22 mouse cellular contexts compared by ENCODE assay signal in the genomic region with DNA sequence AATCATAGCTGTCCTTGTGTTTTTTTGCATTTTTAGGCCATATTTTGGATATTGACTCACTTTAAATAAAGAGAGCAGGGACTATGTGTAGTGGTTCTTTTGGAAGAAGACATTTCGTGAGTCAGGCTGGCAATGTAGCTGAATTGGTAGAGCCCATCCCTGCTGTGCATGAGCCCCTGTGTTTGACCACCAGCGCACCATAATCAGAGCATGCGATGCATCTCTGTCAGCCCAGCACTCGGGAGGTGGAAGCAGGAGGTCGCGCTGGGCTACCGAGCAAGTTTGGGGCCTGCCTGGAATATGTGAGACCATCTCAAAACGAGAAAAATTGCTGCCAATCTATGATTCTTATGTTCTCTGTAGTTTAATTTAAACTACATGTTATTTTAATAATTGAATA.
DNase-seq lines count a peak whose midpoint lies in the region; ATAC-seq and TF ChIP-seq lines count a peak whose summit lies in the region.
"Had no signal": no experiment of that assay in that cellular context is flagged by ENCODE, and none has a peak within 500 bp of the region (broad histone marks: within the 10 kb centered on the region; RNA-seq: fewer than 3 reads in every experiment).

No protein-coding gene starts in this region.

- H3K9ac ChIP-seq in heart, adult 2 months (ENCODE audit: low read depth, low read length): no peak overlapping the region
- H3K9ac ChIP-seq in midbrain, embryonic 11.5 days (ENCODE audit: low read length): no peak overlapping the region
- no peak overlapping the region for H3K9ac ChIP-seq in midbrain, embryonic 13.5 days (replicated peaks)

- H3K4me3 ChIP-seq in heart, adult 2 months: no peak overlapping the region
- no peak overlapping the region for H3K4me3 ChIP-seq in heart, embryonic 10.5 days
- no peak overlapping the region for H3K4me3 ChIP-seq in midbrain, embryonic 11.5 days (ENCODE audit: low read depth, low read length)
- H3K4me3 ChIP-seq in midbrain, embryonic 13.5 days (replicated peaks): no peak overlapping the region
- H3K4me3 ChIP-seq in testis, adult 2 months (ENCODE audit: control insufficient read depth, low read depth, low read length): peak overlapping the region; percentile 13

- no peak for TF ChIP-seq CTCF in heart, adult 2 months (IDR thresholded peaks at IDR 0.05)
- TF ChIP-seq CTCF in testis, adult 2 months (IDR thresholded peaks at IDR 0.05; ENCODE audit: control insufficient read depth, insufficient read depth, insufficient replicate concordance, low read depth, low read length): no peak

- no peak overlapping the region for H3K27ac ChIP-seq in heart, adult 2 months
- H3K27ac ChIP-seq in heart, embryonic 10.5 days: no peak overlapping the region
- H3K27ac ChIP-seq in midbrain, embryonic 11.5 days (ENCODE audit: low read depth, low read length): no peak overlapping the region
- H3K27ac ChIP-seq in midbrain, embryonic 13.5 days: no peak overlapping the region
- no peak overlapping the region for H3K27ac ChIP-seq in testis, adult 2 months (ENCODE audit: control insufficient read depth, insufficient read depth, low read depth, low read length)

- H3K27me3 ChIP-seq in heart, adult 2 months (ENCODE audit: control insufficient read depth, insufficient read depth, low read length): no peaks in the 10 kb centered on the region
- no peaks in the 10 kb centered on the region for H3K27me3 ChIP-seq in heart, embryonic 10.5 days (ENCODE audit: insufficient read depth, poor library complexity, severe bottlenecking)
- no peaks in the 10 kb centered on the region for H3K27me3 ChIP-seq in midbrain, embryonic 11.5 days (ENCODE audit: control insufficient read depth, insufficient read depth, low read length)
- no peaks in the 10 kb centered on the region for H3K27me3 ChIP-seq in midbrain, embryonic 13.5 days
- no peaks in the 10 kb centered on the region for H3K27me3 ChIP-seq in testis, adult 2 months (ENCODE audit: control insufficient read depth, insufficient read depth, low read length)
- H3K27me3 ChIP-seq: CH12.LX, Patski had no signal

- H3K36me3 ChIP-seq in heart, adult 2 months (ENCODE audit: control insufficient read depth, insufficient read depth, low read length): no peaks in the 10 kb centered on the region
- H3K36me3 ChIP-seq in heart, embryonic 10.5 days: peaks cover 10% of the 10 kb centered on the region; the same call in 1 of the 2 replicates
- no peaks in the 10 kb centered on the region for H3K36me3 ChIP-seq in midbrain, embryonic 11.5 days (ENCODE audit: control insufficient read depth, insufficient read depth, low read length)
- peaks cover 4% of the 10 kb centered on the region for H3K36me3 ChIP-seq in midbrain, embryonic 13.5 days
- no peaks in the 10 kb centered on the region; the same call in 1 of the 2 replicates for H3K36me3 ChIP-seq in testis, adult 2 months (ENCODE audit: control insufficient read depth, insufficient read depth, low read length)

- H3K9me3 ChIP-seq in heart, embryonic 10.5 days: no peaks in the 10 kb centered on the region
- H3K9me3 ChIP-seq in midbrain, embryonic 11.5 days (ENCODE audit: control insufficient read depth, low read length): no peaks in the 10 kb centered on the region
- no peaks in the 10 kb centered on the region for H3K9me3 ChIP-seq in midbrain, embryonic 13.5 days
- H3K9me3 ChIP-seq: G1E had no signal

- WGBS in heart, adult 2 months: 96% methylated on average over 8 of the region's 8 CpGs
- WGBS in heart, embryonic 10.5 days: 94% methylated on average over 8 of the region's 8 CpGs
- WGBS in midbrain, embryonic 11.5 days: 91% methylated on average over 8 of the region's 8 CpGs
- 91% methylated on average over 8 of the region's 8 CpGs for WGBS in midbrain, embryonic 13.5 days

- DNase-seq in heart, adult 11 months: peak; percentile 85
- DNase-seq in heart, adult 2 months: no peak
- peak; percentile 62 for DNase-seq in heart, embryonic 10.5 days (ENCODE audit: low spot score)
- no peak for DNase-seq in heart, adult 18-20 months
- DNase-seq in midbrain, embryonic 11.5 days (ENCODE audit: low spot score, missing footprints): peak; percentile 53
- DNase-seq in testis, postnatal 14 days (ENCODE audit: low spot score): no peak
- DNase-seq: adrenal gland, adult 2 months; adrenal gland, adult 8-10 months; adrenal gland, postnatal 10 days; adrenal gland, postnatal 14 days; adrenal gland, postnatal 25 days; adrenal gland, postnatal 36 days; B cell, adult 2 months; cerebellum, adult 11 months; cerebellum, adult 11-12 months had no signal

- H3K4me1 ChIP-seq in heart, adult 2 months (ENCODE audit: control insufficient read depth, insufficient read depth, low read length): no peaks in the 10 kb centered on the region
- H3K4me1 ChIP-seq in heart, embryonic 10.5 days: 0 out of 2 replicates have a peak, but pooled peaks cover 8% of the 10 kb centered on the region
- no peaks in the 10 kb centered on the region for H3K4me1 ChIP-seq in midbrain, embryonic 11.5 days (ENCODE audit: control insufficient read depth, insufficient read depth, low read length)
- H3K4me1 ChIP-seq in midbrain, embryonic 13.5 days (replicated peaks): no peaks in the 10 kb centered on the region
- H3K4me1 ChIP-seq in testis, adult 2 months (ENCODE audit: control insufficient read depth, insufficient read depth, low read length): no peaks in the 10 kb centered on the region

- no peak for TF ChIP-seq POLR2A in heart, adult 2 months (IDR thresholded peaks at IDR 0.05; ENCODE audit: insufficient read depth, low read depth, low read length)
- TF ChIP-seq POLR2A in testis, adult 2 months (IDR thresholded peaks at IDR 0.05; ENCODE audit: control insufficient read depth, low read depth, low read length): no peak

- intact Hi-C loops in heart, adult 2 months (cut with DNase I): no loop called here

- TF ChIP-seq EP300 in heart, adult 2 months (IDR thresholded peaks at IDR 0.05; ENCODE audit: insufficient read depth, low read depth, low read length): no peak

- no peaks in the 10 kb centered on the region for H3K79me2 ChIP-seq in heart, adult 2 months (replicated peaks; ENCODE audit: control insufficient read depth, insufficient read depth, low read length)

- no peak for ATAC-seq in midbrain, embryonic 11.5 days (ENCODE audit: low FRiP score)
- no peak for ATAC-seq in midbrain, embryonic 13.5 days
- ATAC-seq: activated CD4-positive, CD25-positive, alpha-beta regulatory T cell, adult 4 months; CD4-positive, CD25-positive, alpha-beta regulatory T cell, adult 4 months; Patski had no signal

- H3K4me2 ChIP-seq in midbrain, embryonic 11.5 days: no peak overlapping the region
- H3K4me2 ChIP-seq in midbrain, embryonic 13.5 days (replicated peaks): no peak overlapping the region

Comparison
In these comparisons a context has a peak if more than half of its experiments do, and no peak if none do; other contexts are left out.
1. DNase-seq: peak in heart, adult 11 months (single experiment), heart, embryonic 10.5 days (single experiment) and midbrain, embryonic 11.5 days (single experiment); none in heart, adult 2 months (0 of 2), heart, adult 18-20 months (0 of 2) and testis, postnatal 14 days (single experiment).